Mouse (Mus musculus) heart, postnatal 10 days (tissue): Measurements from ENCODE around the gene Gja5. TPM values are rescaled to one million over a fixed set of nuclear protein-coding genes. Genes with fewer than 3 reads are reported as not detected.
"Not testable (repeated sequence)": the region's sequence is repeated elsewhere in the genome, so short reads cannot be mapped to it uniquely, and the experiment has no call there.

Experiments used
- DNase-seq, 2 experiments: peaks; one replicate each; pipeline ENCODE4 v3.0.0; 2021
- intact Hi-C: fragments of 180-260 bp; cut with DNase I; formaldehyde crosslinking; loops from one replicate; pipeline ENCODE4 v1.15.1; 2025
- total RNA-seq, 2 experiments: library from RNA; stranded (reverse); gene quantifications; 2 replicates each; pipeline ENCODE4 v1.2.3; 2021

Gene Gja5
- total RNA-seq, 2 experiments from 2014 or later, result 22.9 to 24.2 TPM

GRCm38 (mm10) chr3:97025226-97025625 lies 120.7 kb downstream of the Gja5 start:
- intact Hi-C loops, result no loop called here
- peak; percentile 46 to 55 for DNase-seq

GRCm38 (mm10) chr3:97032053-97032496 lies 127.6 kb downstream of the Gja5 start:
- no peak for DNase-seq
- intact Hi-C loops, result no loop called here

- intact Hi-C loops, result no loop called here
- DNase-seq, result no peak
Observed at GRCm38 (mm10) chr3:97035558-97035957, 131.1 kb downstream of the Gja5 start.

- peak in 1 of 2 experiments; percentile 27 for DNase-seq
- intact Hi-C loops, result no loop called here
Observed at GRCm38 (mm10) chr3:97037119-97037518, 132.6 kb downstream of the Gja5 start.

- intact Hi-C loops, result no loop called here
- no peak for DNase-seq
Observed at GRCm38 (mm10) chr3:97039721-97040120, 135.2 kb downstream of the Gja5 start.

- intact Hi-C loops, result no loop called here
- DNase-seq, result no peak
Observed at GRCm38 (mm10) chr3:97044188-97044587, 139.7 kb downstream of the Gja5 start.

- intact Hi-C loops, result no loop called here
- no peak for DNase-seq
Observed at GRCm38 (mm10) chr3:97047757-97048156, 143.3 kb downstream of the Gja5 start.

GRCm38 (mm10) chr3:97048360-97048759 lies 143.9 kb downstream of the Gja5 start:
- no peak for DNase-seq
- intact Hi-C loops, result no loop called here

GRCm38 (mm10) chr3:97051264-97051744 lies 146.8 kb downstream of the Gja5 start:
- peak; percentile 23 to 50 for DNase-seq
- intact Hi-C loops, result no loop called here

GRCm38 (mm10) chr3:97052069-97052799 lies 147.7 kb downstream of the Gja5 start:
- no peak for DNase-seq
- intact Hi-C loops, result no loop called here

- intact Hi-C loops, result no loop called here
- DNase-seq, result no peak
Observed at GRCm38 (mm10) chr3:97058704-97059103, 154.2 kb downstream of the Gja5 start.

GRCm38 (mm10) chr3:97060119-97060518 lies 155.6 kb downstream of the Gja5 start:
- intact Hi-C loops, result no loop called here
- no peak for DNase-seq

- peak; percentile 78 to 81 for DNase-seq
Observed at GRCm38 (mm10) chr3:97062814-97063213, 158.3 kb downstream of the Gja5 start.

GRCm38 (mm10) chr3:97064046-97064445 lies 159.6 kb downstream of the Gja5 start:
- DNase-seq, result peak; percentile 30 to 36
- intact Hi-C loops, result no loop called here

More at GRCm38 (mm10) chr3:97062814-97063213, 158.3 kb downstream of the Gja5 start:
- intact Hi-C loops, result no loop called here

GRCm38 (mm10) chr3:97069589-97069988 lies 165.1 kb downstream of the Gja5 start:
- peak in 1 of 2 experiments; percentile 24 for DNase-seq
- intact Hi-C loops, result not testable (repeated sequence)

GRCm38 (mm10) chr3:97071916-97072315 lies 167.4 kb downstream of the Gja5 start:
- intact Hi-C loops, result not testable (repeated sequence)
- peak in 1 of 2 experiments; percentile 27 for DNase-seq

GRCm38 (mm10) chr3:97072361-97072760 lies 167.9 kb downstream of the Gja5 start:
- intact Hi-C loops, DNase-seq: not testable (repeated sequence)

GRCm38 (mm10) chr3:97075744-97076350 lies 171.4 kb downstream of the Gja5 start:
- not testable (repeated sequence) for DNase-seq
- intact Hi-C loops, result loop anchor here (2.0 to 5.0 kb wide), 2 partner anchors 137 to 261 kb away; no protein-coding TSS in a partner anchor

- intact Hi-C loops, result loop anchor here (2.0 to 5.0 kb wide), 2 partner anchors 138 to 261 kb away; no protein-coding TSS in a partner anchor
- DNase-seq, result peak; percentile 64 to 73
Observed at GRCm38 (mm10) chr3:97076412-97076811, 171.9 kb downstream of the Gja5 start.

- intact Hi-C loops, result loop anchor here (5.0 kb wide), 1 partner anchor 259 kb away; no protein-coding TSS in a partner anchor
- no peak for DNase-seq
Observed at GRCm38 (mm10) chr3:97078436-97078835, 173.9 kb downstream of the Gja5 start.

- intact Hi-C loops, result no loop called here
- no peak for DNase-seq
Observed at GRCm38 (mm10) chr3:97082156-97082555, 177.7 kb downstream of the Gja5 start.
